10 mouse cellular contexts compared by ENCODE assay signal in the genomic region with DNA sequence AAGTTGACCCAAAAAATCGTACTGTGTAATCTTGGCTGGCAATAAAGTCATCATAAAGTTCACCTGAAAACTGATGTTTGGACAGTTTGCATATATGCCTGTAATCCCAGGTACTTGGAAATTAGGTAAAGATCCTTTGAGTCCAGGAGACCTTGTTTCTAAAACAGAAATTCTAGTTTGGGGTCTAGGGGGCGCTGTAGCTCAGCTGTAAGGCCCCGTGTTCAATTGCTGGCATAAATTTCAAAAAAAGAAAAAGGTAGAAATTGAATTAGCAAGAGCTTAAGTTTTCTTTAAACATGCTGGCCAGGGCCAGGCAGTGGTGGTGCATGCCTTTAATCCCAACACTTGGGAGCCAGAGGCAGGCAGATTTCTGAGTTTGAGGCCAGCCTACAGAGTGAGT. TPM values are rescaled to one million over a fixed set of nuclear protein-coding genes. Genes with fewer than 3 reads are reported as not detected.
DNase-seq lines count a peak whose midpoint lies in the region; ATAC-seq and TF ChIP-seq lines count a peak whose summit lies in the region.
"Had no signal": no experiment of that assay in that cellular context is flagged by ENCODE, and none has a peak within 500 bp of the region (broad histone marks: within the 10 kb centered on the region; RNA-seq: fewer than 3 reads in every experiment).

No protein-coding gene starts in this region.

- no peaks in the 10 kb centered on the region for H3K4me1 ChIP-seq in hindbrain, embryonic 14.5 days (replicated peaks; ENCODE audit: control insufficient read depth, insufficient read depth, low read length)
- peaks cover 5% of the 10 kb centered on the region; the same call in 1 of the 2 replicates for H3K4me1 ChIP-seq in hindbrain, embryonic 12.5 days
- no peaks in the 10 kb centered on the region for H3K4me1 ChIP-seq in stomach, postnatal 0 days (replicated peaks; ENCODE audit: control insufficient read depth, insufficient read depth)
- H3K4me1 ChIP-seq in hindbrain, embryonic 13.5 days (replicated peaks), result peaks cover 6% of the 10 kb centered on the region
- H3K4me1 ChIP-seq: hindbrain, embryonic 15.5 days; stomach, embryonic 15.5 days had no signal

- no peak for TF ChIP-seq EP300 in stomach, postnatal 0 days (optimal IDR thresholded peaks at IDR 0.05)

- 41% methylated on average over 3 of the region's 3 CpGs for WGBS in hindbrain, embryonic 14.5 days
- 42% methylated on average over 3 of the region's 3 CpGs for WGBS in hindbrain, embryonic 12.5 days
- 42% methylated on average over 3 of the region's 3 CpGs for WGBS in stomach, postnatal 0 days
- WGBS in hindbrain, embryonic 13.5 days, result 42% methylated on average over 3 of the region's 3 CpGs

- DNase-seq in hindbrain, embryonic 14.5 days (ENCODE audit: low spot score), result peak; percentile 27
- peak; percentile 20 for DNase-seq in urinary bladder, postnatal 25 days (ENCODE audit: low spot score)
- DNase-seq in urinary bladder, postnatal 10 days (ENCODE audit: low spot score), result no peak
- DNase-seq in embryo, embryonic 10.5 days (ENCODE audit: low spot score), result peak; percentile 42
- DNase-seq in stomach, postnatal 0 days (ENCODE audit: low spot score), result no peak
- no peak for DNase-seq in ovary, postnatal 10 days (ENCODE audit: low spot score)

- no peak overlapping the region for H3K9ac ChIP-seq in hindbrain, embryonic 14.5 days
- no peak overlapping the region for H3K9ac ChIP-seq in hindbrain, embryonic 12.5 days
- no peak overlapping the region for H3K9ac ChIP-seq in stomach, postnatal 0 days (ENCODE audit: low read length)
- H3K9ac ChIP-seq in hindbrain, embryonic 13.5 days, result no peak overlapping the region
- H3K9ac ChIP-seq: hindbrain, embryonic 15.5 days; stomach, embryonic 15.5 days had no signal

- no peak for ATAC-seq in hindbrain, embryonic 14.5 days (ENCODE audit: low FRiP score)
- ATAC-seq in hindbrain, embryonic 12.5 days (ENCODE audit: low FRiP score), result no peak
- ATAC-seq in stomach, postnatal 0 days (ENCODE audit: low FRiP score, low TSS enrichment), result no peak
- no peak for ATAC-seq in hindbrain, embryonic 13.5 days (ENCODE audit: low FRiP score)

- no peaks in the 10 kb centered on the region for H3K27me3 ChIP-seq in hindbrain, embryonic 14.5 days (ENCODE audit: control insufficient read depth, insufficient read depth, low read length)
- H3K27me3 ChIP-seq in hindbrain, embryonic 12.5 days, result no peaks in the 10 kb centered on the region
- no peaks in the 10 kb centered on the region for H3K27me3 ChIP-seq in stomach, postnatal 0 days (ENCODE audit: control insufficient read depth, insufficient read depth, low read length)
- H3K27me3 ChIP-seq in hindbrain, embryonic 13.5 days, result 0 out of 2 replicates have a peak, but pooled peaks cover under 1% of the 10 kb centered on the region
- H3K27me3 ChIP-seq: hindbrain, embryonic 15.5 days; stomach, embryonic 15.5 days had no signal

- H3K27ac ChIP-seq in hindbrain, embryonic 14.5 days, result no peak overlapping the region
- H3K27ac ChIP-seq in hindbrain, embryonic 12.5 days, result no peak overlapping the region
- no peak overlapping the region for H3K27ac ChIP-seq in stomach, postnatal 0 days (replicated peaks)
- H3K27ac ChIP-seq in hindbrain, embryonic 13.5 days, result no peak overlapping the region
- H3K27ac ChIP-seq: hindbrain, embryonic 15.5 days; stomach, embryonic 15.5 days had no signal

- TF ChIP-seq CTCF in stomach, postnatal 0 days (IDR thresholded peaks at IDR 0.05; ENCODE audit: low read depth), result peak; percentile 68

- peaks cover 48% of the 10 kb centered on the region for H3K36me3 ChIP-seq in hindbrain, embryonic 14.5 days (replicated peaks; ENCODE audit: control insufficient read depth, insufficient read depth)
- peaks cover 46% of the 10 kb centered on the region for H3K36me3 ChIP-seq in hindbrain, embryonic 12.5 days
- H3K36me3 ChIP-seq in stomach, postnatal 0 days (ENCODE audit: control insufficient read depth, insufficient read depth, low read length), result peaks cover 11% of the 10 kb centered on the region; the same call in 1 of the 2 replicates
- peaks cover 51% of the 10 kb centered on the region for H3K36me3 ChIP-seq in hindbrain, embryonic 13.5 days

- H3K4me3 ChIP-seq in hindbrain, embryonic 14.5 days (replicated peaks; ENCODE audit: low read length), result no peak overlapping the region
- H3K4me3 ChIP-seq in hindbrain, embryonic 12.5 days, result no peak overlapping the region
- H3K4me3 ChIP-seq in stomach, postnatal 0 days (ENCODE audit: low read depth, low read length), result no peak overlapping the region
- H3K4me3 ChIP-seq in hindbrain, embryonic 13.5 days, result no peak overlapping the region
- H3K4me3 ChIP-seq: hindbrain, embryonic 15.5 days; stomach, embryonic 15.5 days had no signal

- H3K4me2 ChIP-seq in hindbrain, embryonic 14.5 days (replicated peaks), result no peak overlapping the region
- no peak overlapping the region for H3K4me2 ChIP-seq in hindbrain, embryonic 12.5 days (replicated peaks)
- H3K4me2 ChIP-seq in stomach, postnatal 0 days (replicated peaks; ENCODE audit: low read depth), result no peak overlapping the region
- H3K4me2 ChIP-seq in hindbrain, embryonic 13.5 days, result no peak overlapping the region
- H3K4me2 ChIP-seq: stomach, embryonic 15.5 days had no signal

- no peaks in the 10 kb centered on the region for H3K9me3 ChIP-seq in hindbrain, embryonic 14.5 days (ENCODE audit: control insufficient read depth, low read length)
- no peaks in the 10 kb centered on the region for H3K9me3 ChIP-seq in hindbrain, embryonic 12.5 days (replicated peaks)
- H3K9me3 ChIP-seq in stomach, postnatal 0 days (ENCODE audit: control insufficient read depth, low read length), result no peaks in the 10 kb centered on the region
- no peaks in the 10 kb centered on the region for H3K9me3 ChIP-seq in hindbrain, embryonic 13.5 days
- H3K9me3 ChIP-seq: hindbrain, embryonic 15.5 days; stomach, embryonic 15.5 days had no signal

RNA-seq across cellular contexts. Expression of a gene that starts 9.6 kb away (rescaled TPM):
- 452 and 483 TPM in 2 replicates for polyA plus RNA-seq in hindbrain, embryonic 14.5 days (2014; fragmentation: Nextera tagmentation; extraction: Ambion mirVana)
- 465 and 485 TPM in 2 replicates for polyA plus RNA-seq in hindbrain, embryonic 12.5 days (2016; fragmentation: Nextera tagmentation; extraction: Ambion mirVana)
- 451 and 460 TPM in 2 replicates for polyA plus RNA-seq in stomach, postnatal 0 days (2015; fragmentation: Nextera tagmentation; extraction: Ambion mirVana)
- 482 and 500 TPM in 2 replicates for polyA plus RNA-seq in hindbrain, embryonic 13.5 days (2015; fragmentation: Nextera tagmentation; extraction: Ambion mirVana)

Comparison
In these comparisons a context has a peak if more than half of its experiments do, and no peak if none do; other contexts are left out.
1. DNase-seq: peak in hindbrain, embryonic 14.5 days (single experiment), urinary bladder, postnatal 25 days (single experiment) and embryo, embryonic 10.5 days (single experiment); none in urinary bladder, postnatal 10 days (single experiment), stomach, postnatal 0 days (single experiment) and ovary, postnatal 10 days (single experiment).